Mouse (Mus musculus) adrenal gland, postnatal 10 days (tissue): Measurements from ENCODE around the gene Ctnnd2. TPM values are rescaled to one million over a fixed set of nuclear protein-coding genes. Genes with fewer than 3 reads are reported as not detected.
A peak's percentile ranks its signal among the peaks of the same experiment; 100 is the strongest.

Experiments
- DNase-seq: peaks from one replicate; pipeline ENCODE4 v3.0.0; 2021; ENCODE audit warnings: mixed read lengths
- total RNA-seq, 2 experiments: library from RNA; stranded (reverse); gene quantifications; 2 replicates each; pipeline ENCODE4 v1.2.3; 2021

Ctnnd2 gene
- total RNA-seq, 2 experiments from 2014 or later: 3.4 to 5.5 TPM

DNA sequence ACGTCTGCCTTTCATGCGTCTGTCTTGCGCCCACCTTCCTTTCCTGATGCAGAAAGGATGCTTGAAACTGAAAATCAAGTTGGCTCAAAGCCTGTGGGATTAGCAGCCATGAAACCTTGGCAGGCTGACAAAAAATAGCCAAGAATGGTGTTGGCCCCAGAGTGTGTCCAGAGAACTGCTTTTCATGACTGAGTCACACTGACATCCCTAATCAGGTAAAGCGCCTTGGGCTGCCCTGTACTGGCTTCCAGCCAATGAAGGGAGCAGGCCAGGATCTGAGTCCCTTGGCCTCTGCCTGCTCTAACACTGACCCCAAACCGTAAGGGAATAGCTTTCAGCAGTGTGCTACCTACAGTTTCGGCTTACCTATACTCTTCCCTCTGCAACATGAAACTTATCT is 713.0 kb downstream of the Ctnnd2 start:
- peak; percentile 8 for DNase-seq

- DNase-seq: no peak
Measured at GRCm38 (mm10) chr15:30887559-30887958, 715.2 kb downstream of the Ctnnd2 start.

- no peak for DNase-seq
Measured at GRCm38 (mm10) chr15:30891986-30892385, 719.6 kb downstream of the Ctnnd2 start.

DNA sequence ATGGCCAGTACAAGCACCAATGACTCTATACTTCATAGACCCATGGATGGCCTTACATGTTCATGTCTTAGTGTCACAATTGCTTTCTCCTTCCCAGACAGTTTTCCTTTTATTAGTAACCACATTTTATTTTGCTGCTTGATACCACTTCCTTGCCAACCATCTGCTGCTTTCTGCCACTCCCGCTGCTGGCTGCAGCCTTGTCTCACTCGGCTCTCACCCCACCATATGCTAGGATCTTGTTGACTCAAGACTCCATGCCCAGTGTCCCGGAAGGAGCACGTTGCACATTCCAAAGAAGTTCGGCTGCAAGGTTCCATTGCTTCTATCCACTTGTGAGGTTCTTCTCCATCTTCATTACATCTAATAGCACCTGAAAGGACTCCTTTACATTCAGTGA is 722.7 kb downstream of the Ctnnd2 start:
- no peak for DNase-seq

DNA sequence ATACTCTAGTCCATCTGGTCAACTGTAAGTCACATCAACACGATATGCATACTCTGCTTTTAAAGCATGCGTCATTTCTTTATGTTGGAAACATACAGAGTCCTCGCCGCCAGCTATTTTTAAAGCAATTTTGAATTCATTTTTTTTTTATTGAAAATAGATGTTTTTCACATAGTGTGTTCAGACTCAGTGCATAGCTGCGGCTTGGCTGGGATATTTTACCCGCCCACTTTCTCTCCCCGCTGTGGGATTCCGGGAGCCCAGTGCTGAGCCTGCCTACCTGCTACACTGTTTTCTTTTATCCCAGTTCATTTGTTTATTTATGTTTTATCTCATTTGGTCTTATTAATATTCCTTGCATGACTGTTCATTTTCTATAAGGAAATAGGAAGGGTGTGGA is 724.9 kb downstream of the Ctnnd2 start:
- DNase-seq: no peak

DNA sequence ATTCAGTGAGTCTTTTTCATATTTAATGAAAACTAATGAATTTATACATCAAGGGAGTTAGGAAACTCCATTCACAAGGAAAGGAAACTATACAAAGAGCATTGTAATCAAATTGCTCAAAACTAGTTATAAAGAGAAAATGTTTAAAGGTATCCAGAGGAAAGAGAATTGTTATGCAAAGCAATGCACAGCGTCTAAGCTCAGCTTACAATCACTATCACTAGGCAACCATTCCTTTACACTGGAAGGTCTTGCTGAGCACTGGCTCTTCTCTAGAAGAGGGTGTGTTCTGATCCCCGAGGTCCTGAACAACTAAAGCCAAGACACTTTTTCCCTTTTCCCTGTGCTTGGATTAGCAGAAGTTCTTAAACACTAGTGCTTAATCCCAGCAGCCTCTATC is 735.6 kb downstream of the Ctnnd2 start:
- no peak for DNase-seq

GRCm38 (mm10) chr15:30913360-30913759 is 741.0 kb downstream of the Ctnnd2 start:
- peak; percentile 23 for DNase-seq

DNA sequence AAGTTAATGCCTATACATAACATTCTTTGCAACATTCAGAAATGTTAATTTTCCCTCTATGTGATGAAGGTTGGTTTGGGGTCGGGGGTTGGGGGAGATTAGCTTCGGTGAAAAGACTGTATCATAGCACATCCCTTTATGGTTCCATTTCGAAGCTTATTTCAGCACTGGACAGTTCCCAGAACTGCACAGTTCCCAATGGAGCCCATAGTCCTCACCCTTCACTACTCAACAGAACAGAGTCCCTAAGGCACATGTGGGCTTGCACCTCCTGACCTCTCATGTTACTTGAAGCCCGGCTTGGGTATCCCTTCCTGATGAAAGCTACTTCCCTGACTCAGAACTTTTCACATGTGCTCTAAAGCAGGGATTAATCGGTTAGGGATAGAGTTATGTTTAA is 753.4 kb downstream of the Ctnnd2 start:
- DNase-seq: no peak

- peak; percentile 58 for DNase-seq
Measured at GRCm38 (mm10) chr15:30927632-30928031, 755.2 kb downstream of the Ctnnd2 start.

- DNase-seq: no peak
Measured at GRCm38 (mm10) chr15:30931906-30932305, 759.5 kb downstream of the Ctnnd2 start.

- no peak for DNase-seq
Measured at GRCm38 (mm10) chr15:30945863-30946262, 773.5 kb downstream of the Ctnnd2 start.

- DNase-seq: no peak
Measured at GRCm38 (mm10) chr15:30958513-30958912, 786.1 kb downstream of the Ctnnd2 start.

DNA sequence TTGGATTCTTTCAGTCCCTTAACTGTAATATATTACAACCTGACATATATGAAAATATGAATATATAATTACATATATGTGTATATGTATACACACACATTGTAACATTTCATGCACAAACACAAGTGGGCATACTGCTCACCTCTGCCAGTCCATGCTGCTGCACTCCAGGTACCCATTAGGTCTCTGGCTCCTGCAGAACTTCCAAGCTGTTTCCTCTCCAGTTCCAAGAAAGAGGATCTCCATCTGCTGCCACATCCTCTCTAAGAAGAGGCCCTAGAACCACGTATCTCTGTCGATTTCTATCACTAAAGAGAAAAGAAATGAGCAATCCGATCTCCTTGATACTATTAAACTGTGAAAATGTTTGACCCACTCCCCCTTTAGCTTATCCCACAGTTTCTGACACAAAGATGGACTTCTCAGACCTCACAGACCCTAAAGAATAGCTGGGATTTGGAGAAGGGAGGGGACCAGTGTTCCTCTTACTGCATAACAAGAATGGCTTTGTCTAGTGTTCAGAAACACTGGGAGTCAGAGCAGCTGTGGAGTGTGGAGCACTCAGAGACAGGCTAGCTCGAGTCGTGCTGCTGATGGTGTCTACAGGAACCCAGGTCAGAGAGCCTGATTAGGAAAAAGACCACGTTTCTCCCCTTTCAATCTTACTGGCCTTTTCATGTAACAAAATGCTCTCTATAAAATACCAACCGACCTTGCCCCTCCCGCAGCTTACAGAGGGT is 790.2 kb downstream of the Ctnnd2 start:
- no peak for DNase-seq

DNA sequence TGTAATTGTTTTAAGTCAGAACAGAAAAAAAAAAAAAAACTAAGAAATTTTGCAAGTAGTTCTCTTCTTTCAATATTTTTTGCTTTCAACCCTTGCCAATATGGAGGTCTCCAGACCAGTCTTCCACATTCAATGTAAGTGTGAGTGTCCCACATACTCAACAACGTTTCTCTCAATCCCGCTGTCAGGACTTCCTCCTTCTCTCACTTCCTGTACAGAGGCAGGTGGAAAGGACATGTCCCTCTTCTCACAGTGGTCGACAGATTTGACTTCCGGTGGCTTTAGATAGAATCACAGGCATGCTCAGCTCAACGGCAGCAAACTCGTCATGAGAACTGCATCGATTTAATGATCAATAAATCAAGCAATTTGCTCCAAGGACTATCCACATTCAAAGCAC is 791.7 kb downstream of the Ctnnd2 start:
- no peak for DNase-seq

- DNase-seq: no peak
Measured at GRCm38 (mm10) chr15:30964865-30965679, 792.7 kb downstream of the Ctnnd2 start.

- no peak for DNase-seq
Measured at GRCm38 (mm10) chr15:30966826-30967225, 794.4 kb downstream of the Ctnnd2 start.

GRCm38 (mm10) chr15:30974436-30974835 is 802.0 kb downstream of the Ctnnd2 start:
- DNase-seq: no peak

GRCm38 (mm10) chr15:30974991-30975775 is 802.8 kb downstream of the Ctnnd2 start:
- no peak for DNase-seq

DNA sequence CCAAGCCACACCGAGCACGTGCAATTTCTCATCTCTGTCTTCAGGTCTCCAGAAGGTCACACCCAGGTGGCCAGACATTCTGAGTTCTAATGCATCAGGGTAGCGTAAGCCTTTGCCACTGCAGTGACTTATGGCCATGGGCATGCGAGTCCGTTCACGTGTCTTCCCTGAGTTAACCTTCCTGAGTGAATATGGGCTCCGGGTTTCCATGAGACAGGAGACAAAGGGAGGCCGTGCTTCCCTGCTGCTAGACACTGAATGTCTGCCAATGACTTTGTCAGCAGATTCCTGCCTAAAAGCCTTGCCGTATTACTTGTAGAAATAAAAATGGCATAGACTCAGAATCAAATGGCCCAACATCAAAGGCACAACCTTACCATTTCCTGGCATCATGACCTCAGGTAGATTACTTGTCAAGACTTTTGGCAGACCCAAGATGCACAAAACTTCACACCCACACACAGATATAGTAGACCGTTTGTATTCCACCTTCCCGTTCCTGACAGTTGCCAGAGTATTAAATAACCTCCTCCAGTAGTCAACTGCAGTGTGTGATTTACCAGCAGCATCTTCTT is 804.9 kb downstream of the Ctnnd2 start:
- DNase-seq: no peak

DNA sequence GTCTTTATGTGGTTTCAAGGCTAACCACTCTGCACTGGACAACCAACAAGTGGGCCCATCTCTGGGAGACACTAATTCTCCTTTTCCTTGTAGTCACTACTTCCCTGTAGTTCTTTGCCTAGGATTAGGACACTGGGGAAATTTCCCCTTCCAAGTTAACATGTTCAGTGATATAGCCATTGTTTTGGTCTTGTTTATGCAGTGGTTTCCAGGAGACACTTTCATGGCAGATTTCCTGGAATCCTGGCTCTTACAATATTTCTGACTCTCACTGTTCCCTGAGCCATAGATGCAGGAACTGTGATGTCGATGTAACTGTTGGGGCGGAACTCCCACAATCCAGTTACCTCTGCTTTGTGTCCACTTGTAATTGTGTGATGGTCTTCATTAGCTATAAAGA is 814.5 kb downstream of the Ctnnd2 start:
- DNase-seq: no peak

DNA sequence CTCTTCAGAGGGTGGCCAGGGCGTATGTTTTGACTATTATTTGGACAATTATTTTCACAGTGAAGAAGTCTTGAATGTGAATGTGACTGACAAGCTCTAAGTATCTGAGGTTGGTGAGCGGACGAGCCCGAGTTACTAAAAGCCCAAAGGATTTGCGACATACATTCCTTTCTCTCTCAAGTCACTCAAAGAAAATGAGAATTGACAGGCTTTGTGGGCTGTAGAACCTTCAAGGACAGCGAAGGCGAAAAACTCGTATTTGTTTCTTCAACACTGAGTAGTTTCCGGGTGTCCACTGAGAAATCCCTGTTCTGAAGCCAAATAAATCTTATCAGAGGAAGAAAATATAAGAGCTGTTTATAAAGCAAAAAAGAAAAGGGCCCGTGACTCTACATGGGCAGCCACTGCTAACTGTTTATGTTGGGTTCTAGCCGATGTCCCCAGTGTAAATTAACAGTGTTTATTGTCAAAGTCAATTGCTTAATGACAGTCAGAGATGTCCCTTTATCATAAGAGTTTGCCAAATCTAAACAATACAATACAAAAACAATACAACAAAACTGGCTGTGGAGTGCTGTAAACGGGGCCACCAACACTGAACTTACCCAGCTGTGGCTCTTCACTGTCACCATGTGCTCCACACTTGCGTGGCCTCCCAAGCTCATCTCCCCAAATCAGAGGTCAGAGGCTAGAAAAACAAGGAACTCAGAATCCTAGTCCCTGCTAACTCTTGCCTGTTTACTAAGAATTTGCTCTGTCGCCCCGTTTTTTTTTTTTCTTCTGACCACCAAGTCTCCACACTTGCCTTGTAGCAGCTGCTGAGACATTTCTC is 818.2 kb downstream of the Ctnnd2 start:
- no peak for DNase-seq

GRCm38 (mm10) chr15:30992357-30992756 is 820.0 kb downstream of the Ctnnd2 start:
- no peak for DNase-seq
